Mouse (Mus musculus): ENCODE data around the gene Grid1. TPM values are rescaled to one million over a fixed set of nuclear protein-coding genes. Genes with fewer than 3 reads are reported as not detected.

The Grid1 gene
- polyA plus RNA-seq, 1 experiment from 2014 or later: 0.49 TPM

DNA sequence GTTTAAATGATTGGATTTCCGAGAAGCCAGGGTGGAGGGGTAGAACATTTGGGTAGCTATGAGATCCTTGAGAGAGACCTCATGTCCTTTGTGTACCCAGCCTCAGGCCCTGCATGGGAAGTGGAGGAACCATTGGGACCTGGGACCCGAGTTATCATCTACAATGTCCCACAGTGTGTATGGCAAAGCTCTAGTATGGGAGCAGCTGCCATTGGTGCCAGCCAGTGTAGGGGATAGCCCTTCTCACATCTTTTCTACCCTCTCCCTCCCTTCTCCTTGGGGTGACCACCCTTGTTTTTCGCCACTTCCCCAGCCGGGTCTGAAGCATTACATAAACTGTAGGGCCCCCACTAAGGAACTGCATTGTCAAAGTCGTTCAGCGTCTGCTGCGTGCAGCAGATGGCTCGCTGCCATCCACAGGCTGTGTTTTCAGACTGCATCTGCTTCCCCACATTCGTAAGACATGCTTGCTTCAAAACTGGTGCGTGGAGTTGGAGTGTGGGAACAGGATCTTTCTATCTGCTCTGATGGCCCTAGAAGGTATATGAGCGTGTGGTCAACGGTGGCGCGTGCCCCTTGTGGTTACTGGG lies 124.6 kb downstream of the Grid1 start:
- DNase-seq (ENCODE audit: low spot score) (no peak), ATAC-seq (replicated peaks; ENCODE audit: low FRiP score, low TSS enrichment, low read depth) (no peak)
- H3K9me3 ChIP-seq (ENCODE audit: control insufficient read depth, low read length): no peaks in the 10 kb centered on the region
- H3K4me3 ChIP-seq (ENCODE audit: low read depth, low read length): no peak overlapping the region
- WGBS: 88% methylated on average over 14 of the region's 14 CpGs
- no peaks in the 10 kb centered on the region for H3K4me1 ChIP-seq (replicated peaks; ENCODE audit: control insufficient read depth, insufficient read depth, low read length)
- no peak overlapping the region for H3K27ac ChIP-seq (ENCODE audit: low read depth)
- H3K9ac ChIP-seq (ENCODE audit: low read length): no peak overlapping the region
- H3K36me3 ChIP-seq (ENCODE audit: control insufficient read depth, insufficient read depth, low read length): no peaks in the 10 kb centered on the region
- H3K27me3 ChIP-seq (replicated peaks; ENCODE audit: control insufficient read depth, insufficient read depth, low read length): no peaks in the 10 kb centered on the region
- H3K4me2 ChIP-seq (ENCODE audit: low read length): no peak overlapping the region

- no peak overlapping the region for H3K4me3 ChIP-seq (ENCODE audit: low read depth, low read length)
- no peaks in the 10 kb centered on the region for H3K27me3 ChIP-seq (replicated peaks; ENCODE audit: control insufficient read depth, insufficient read depth, low read length)
- DNase-seq (ENCODE audit: low spot score) (no peak), ATAC-seq (replicated peaks; ENCODE audit: low FRiP score, low TSS enrichment, low read depth) (no peak)
- no peak overlapping the region for H3K27ac ChIP-seq (ENCODE audit: low read depth)
- no peaks in the 10 kb centered on the region for H3K9me3 ChIP-seq (ENCODE audit: control insufficient read depth, low read length)
- H3K9ac ChIP-seq (ENCODE audit: low read length): no peak overlapping the region
- H3K4me1 ChIP-seq (replicated peaks; ENCODE audit: control insufficient read depth, insufficient read depth, low read length): no peaks in the 10 kb centered on the region
- no peak overlapping the region for H3K4me2 ChIP-seq (ENCODE audit: low read length)
- WGBS: 87% methylated on average over 17 of the region's 17 CpGs
- no peaks in the 10 kb centered on the region for H3K36me3 ChIP-seq (ENCODE audit: control insufficient read depth, insufficient read depth, low read length)
These were observed 125.8 kb downstream of the Grid1 start for GRCm38 (mm10) chr14:34945471-34946313.

DNA sequence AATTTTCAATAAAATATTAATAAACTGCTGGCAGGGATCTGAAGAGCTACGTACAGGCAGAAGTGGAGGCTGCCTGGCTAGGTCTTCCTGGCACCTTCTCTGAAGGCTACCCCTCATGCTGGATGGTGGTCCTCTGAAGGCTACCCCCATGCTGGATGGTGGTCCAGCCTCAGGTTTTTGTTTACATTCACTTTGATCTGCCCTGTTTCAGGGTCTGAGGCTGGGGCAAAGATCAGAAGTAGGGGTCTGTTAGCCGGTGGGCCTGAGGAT lies 126.3 kb downstream of the Grid1 start:
- Histone ChIP-seq H3K27ac (ENCODE audit: low read depth) (no peak overlapping the region), H3K9me3 (ENCODE audit: control insufficient read depth, low read length) (no peaks in the 10 kb centered on the region), H3K27me3 (replicated peaks; ENCODE audit: control insufficient read depth, insufficient read depth, low read length) (no peaks in the 10 kb centered on the region), H3K4me3 (ENCODE audit: low read depth, low read length) (no peak overlapping the region), H3K36me3 (ENCODE audit: control insufficient read depth, insufficient read depth, low read length) (no peaks in the 10 kb centered on the region), H3K4me1 (replicated peaks; ENCODE audit: control insufficient read depth, insufficient read depth, low read length) (no peaks in the 10 kb centered on the region), H3K4me2 (ENCODE audit: low read length) (no peak overlapping the region), H3K9ac (ENCODE audit: low read length) (no peak overlapping the region)
- ATAC-seq (replicated peaks; ENCODE audit: low FRiP score, low TSS enrichment, low read depth) (no peak), DNase-seq (ENCODE audit: low spot score) (no peak)
- WGBS: 66% methylated on average over 2 of the region's 2 CpGs

GRCm38 (mm10) chr14:34948249-34948648 lies 128.3 kb downstream of the Grid1 start:
- no peaks in the 10 kb centered on the region for H3K36me3 ChIP-seq (ENCODE audit: control insufficient read depth, insufficient read depth, low read length)
- ATAC-seq (replicated peaks; ENCODE audit: low FRiP score, low TSS enrichment, low read depth) (no peak), DNase-seq (ENCODE audit: low spot score) (no peak)
- H3K4me3 ChIP-seq (ENCODE audit: low read depth, low read length): no peak overlapping the region
- WGBS: 71% methylated on average over 6 of the region's 6 CpGs
- H3K9ac ChIP-seq (ENCODE audit: low read length): no peak overlapping the region
- no peaks in the 10 kb centered on the region for H3K9me3 ChIP-seq (ENCODE audit: control insufficient read depth, low read length)
- H3K27ac ChIP-seq (ENCODE audit: low read depth): no peak overlapping the region
- H3K4me1 ChIP-seq (replicated peaks; ENCODE audit: control insufficient read depth, insufficient read depth, low read length): no peaks in the 10 kb centered on the region
- no peaks in the 10 kb centered on the region for H3K27me3 ChIP-seq (replicated peaks; ENCODE audit: control insufficient read depth, insufficient read depth, low read length)
- no peak overlapping the region for H3K4me2 ChIP-seq (ENCODE audit: low read length)

GRCm38 (mm10) chr14:34952311-34952710 lies 132.4 kb downstream of the Grid1 start:
- no peaks in the 10 kb centered on the region for H3K36me3 ChIP-seq (ENCODE audit: control insufficient read depth, insufficient read depth, low read length)
- ATAC-seq (replicated peaks; ENCODE audit: low FRiP score, low TSS enrichment, low read depth): no peak

GRCm38 (mm10) chr14:34953566-34953965 lies 133.7 kb downstream of the Grid1 start:
- ATAC-seq (replicated peaks; ENCODE audit: low FRiP score, low TSS enrichment, low read depth) (no peak), DNase-seq (ENCODE audit: low spot score) (no peak)
- no peak overlapping the region for H3K9ac ChIP-seq (ENCODE audit: low read length)
- no peaks in the 10 kb centered on the region for H3K4me1 ChIP-seq (replicated peaks; ENCODE audit: control insufficient read depth, insufficient read depth, low read length)
- 92% methylated on average over 9 of the region's 9 CpGs for WGBS
- no peak overlapping the region for H3K27ac ChIP-seq (ENCODE audit: low read depth)
- H3K4me3 ChIP-seq (ENCODE audit: low read depth, low read length): no peak overlapping the region
- no peaks in the 10 kb centered on the region for H3K36me3 ChIP-seq (ENCODE audit: control insufficient read depth, insufficient read depth, low read length)
- no peaks in the 10 kb centered on the region for H3K27me3 ChIP-seq (replicated peaks; ENCODE audit: control insufficient read depth, insufficient read depth, low read length)
- H3K9me3 ChIP-seq (ENCODE audit: control insufficient read depth, low read length): no peaks in the 10 kb centered on the region
- H3K4me2 ChIP-seq (ENCODE audit: low read length): no peak overlapping the region

More at GRCm38 (mm10) chr14:34952311-34952710, 132.4 kb downstream of the Grid1 start:
- no peak overlapping the region for H3K9ac ChIP-seq (ENCODE audit: low read length)
- no peak overlapping the region for H3K27ac ChIP-seq (ENCODE audit: low read depth)
- no peak for DNase-seq (ENCODE audit: low spot score)
- no peak overlapping the region for H3K4me2 ChIP-seq (ENCODE audit: low read length)
- WGBS: 71% methylated on average over 3 of the region's 3 CpGs
- H3K4me3 ChIP-seq (ENCODE audit: low read depth, low read length): no peak overlapping the region
- no peaks in the 10 kb centered on the region for H3K27me3 ChIP-seq (replicated peaks; ENCODE audit: control insufficient read depth, insufficient read depth, low read length)
- no peaks in the 10 kb centered on the region for H3K4me1 ChIP-seq (replicated peaks; ENCODE audit: control insufficient read depth, insufficient read depth, low read length)
- H3K9me3 ChIP-seq (ENCODE audit: control insufficient read depth, low read length): no peaks in the 10 kb centered on the region

- WGBS: 74% methylated on average over 1 of the region's 1 CpGs
- no peak overlapping the region for H3K4me2 ChIP-seq (ENCODE audit: low read length)
- DNase-seq (ENCODE audit: low spot score): no peak
- H3K36me3 ChIP-seq (ENCODE audit: control insufficient read depth, insufficient read depth, low read length): no peaks in the 10 kb centered on the region
- no peak overlapping the region for H3K27ac ChIP-seq (ENCODE audit: low read depth)
- no peak for ATAC-seq (replicated peaks; ENCODE audit: low FRiP score, low TSS enrichment, low read depth)
- H3K9ac ChIP-seq (ENCODE audit: low read length): no peak overlapping the region
- no peak overlapping the region for H3K4me3 ChIP-seq (ENCODE audit: low read depth, low read length)
- no peaks in the 10 kb centered on the region for H3K4me1 ChIP-seq (replicated peaks; ENCODE audit: control insufficient read depth, insufficient read depth, low read length)
- no peaks in the 10 kb centered on the region for H3K9me3 ChIP-seq (ENCODE audit: control insufficient read depth, low read length)
- no peaks in the 10 kb centered on the region for H3K27me3 ChIP-seq (replicated peaks; ENCODE audit: control insufficient read depth, insufficient read depth, low read length)
These were observed 135.8 kb downstream of the Grid1 start for GRCm38 (mm10) chr14:34955689-34956088.

GRCm38 (mm10) chr14:34960227-34960626 lies 140.3 kb downstream of the Grid1 start:
- no peak for ATAC-seq (replicated peaks; ENCODE audit: low FRiP score, low TSS enrichment, low read depth)
- H3K36me3 ChIP-seq (ENCODE audit: control insufficient read depth, insufficient read depth, low read length): no peaks in the 10 kb centered on the region
- no peak overlapping the region for H3K4me3 ChIP-seq (ENCODE audit: low read depth, low read length)
- H3K27ac ChIP-seq (ENCODE audit: low read depth): no peak overlapping the region
- no peaks in the 10 kb centered on the region for H3K4me1 ChIP-seq (replicated peaks; ENCODE audit: control insufficient read depth, insufficient read depth, low read length)
- WGBS: 68% methylated on average over 6 of the region's 6 CpGs
- DNase-seq (ENCODE audit: low spot score): no peak
- no peaks in the 10 kb centered on the region for H3K27me3 ChIP-seq (replicated peaks; ENCODE audit: control insufficient read depth, insufficient read depth, low read length)
- H3K9ac ChIP-seq (ENCODE audit: low read length): no peak overlapping the region
- H3K9me3 ChIP-seq (ENCODE audit: control insufficient read depth, low read length): no peaks in the 10 kb centered on the region
- H3K4me2 ChIP-seq (ENCODE audit: low read length): no peak overlapping the region

GRCm38 (mm10) chr14:34963616-34964168 lies 143.8 kb downstream of the Grid1 start:
- no peak for DNase-seq (ENCODE audit: low spot score)
- Histone ChIP-seq H3K27ac (ENCODE audit: low read depth) (no peak overlapping the region), H3K27me3 (replicated peaks; ENCODE audit: control insufficient read depth, insufficient read depth, low read length) (no peaks in the 10 kb centered on the region), H3K36me3 (ENCODE audit: control insufficient read depth, insufficient read depth, low read length) (no peaks in the 10 kb centered on the region), H3K9ac (ENCODE audit: low read length) (no peak overlapping the region), H3K4me1 (replicated peaks; ENCODE audit: control insufficient read depth, insufficient read depth, low read length) (no peaks in the 10 kb centered on the region), H3K9me3 (ENCODE audit: control insufficient read depth, low read length) (no peaks in the 10 kb centered on the region), H3K4me3 (ENCODE audit: low read depth, low read length) (no peak overlapping the region), H3K4me2 (ENCODE audit: low read length) (no peak overlapping the region)
- ATAC-seq (replicated peaks; ENCODE audit: low FRiP score, low TSS enrichment, low read depth): no peak
- WGBS: 84% methylated on average over 4 of the region's 4 CpGs
